Mouse (Mus musculus): ENCODE measurements at regions not wholly inside any gene's neighbourhood (a gene's known extent, or its start where the extent isn't known, plus 50 kb on each side); places are given as distances from the start of the nearest gene placed in this dataset.
A peak's percentile ranks its signal among the peaks of the same experiment; 100 is the strongest.

GRCm38 (mm10) chr8:115813426-115813825 lies 105.8 kb upstream of the Maf start:
- ATAC-seq, result no peak

GRCm38 (mm10) chr8:115806579-115806978 lies 99.0 kb upstream of the Maf start:
- ATAC-seq, result no peak

GRCm38 (mm10) chr8:115806139-115806538 lies 98.5 kb upstream of the Maf start:
- no peak for ATAC-seq

- ATAC-seq, result peak; percentile 46
Measured at GRCm38 (mm10) chr8:115793587-115793986, 86.0 kb upstream of the Maf start.

- ATAC-seq, result no peak
Measured at GRCm38 (mm10) chr8:115788421-115788820, 80.8 kb upstream of the Maf start.

- no peak for ATAC-seq
Measured at GRCm38 (mm10) chr8:115786185-115786584, 78.6 kb upstream of the Maf start.

- ATAC-seq, result no peak
Measured at GRCm38 (mm10) chr8:115785769-115786168, 78.2 kb upstream of the Maf start.

GRCm38 (mm10) chr8:115783364-115783763 lies 75.8 kb upstream of the Maf start:
- no peak for ATAC-seq

GRCm38 (mm10) chr8:115778433-115778832 lies 70.8 kb upstream of the Maf start:
- no peak for ATAC-seq

GRCm38 (mm10) chr8:115771060-115771459 lies 63.5 kb upstream of the Maf start:
- peak; percentile 89 for ATAC-seq

- ATAC-seq, result no peak
Measured at GRCm38 (mm10) chr8:115768631-115769030, 61.0 kb upstream of the Maf start.

GRCm38 (mm10) chr8:115766218-115766898 lies 58.8 kb upstream of the Maf start:
- no peak for ATAC-seq

GRCm38 (mm10) chr8:115764551-115764950 lies 57.0 kb upstream of the Maf start:
- no peak for ATAC-seq

- ATAC-seq, result no peak
Measured at GRCm38 (mm10) chr8:115758011-115758410, 50.4 kb upstream of the Maf start.

Measured in activated CD4-positive, CD25-positive, alpha-beta regulatory T cell, adult 4 months (primary cell).